Mouse (Mus musculus): Measurements from ENCODE around the gene Tnfrsf14.

Tnfrsf14 gene

GRCm38 (mm10) chr4:154922291-154922690, 6.1 kb downstream of the Tnfrsf14 start:
- in situ Hi-C loops (cut with MboI, MseI) = no loop called here

- in situ Hi-C loops (cut with MboI, MseI) = no loop called here
These were observed 11.7 kb downstream of the Tnfrsf14 start for GRCm38 (mm10) chr4:154916662-154917061.

GRCm38 (mm10) chr4:154915286-154915685, 13.1 kb downstream of the Tnfrsf14 start:
- in situ Hi-C loops (cut with MboI, MseI) = no loop called here

GRCm38 (mm10) chr4:154914707-154915106, 13.7 kb downstream of the Tnfrsf14 start:
- in situ Hi-C loops (cut with MboI, MseI) = no loop called here

- in situ Hi-C loops (cut with MboI, MseI) = no loop called here
These were observed 14.1 kb downstream of the Tnfrsf14 start for GRCm38 (mm10) chr4:154914252-154914651.

- in situ Hi-C loops (cut with MboI, MseI) = no loop called here
These were observed 14.5 kb downstream of the Tnfrsf14 start for GRCm38 (mm10) chr4:154913845-154914244.

GRCm38 (mm10) chr4:154911644-154912043, 16.7 kb downstream of the Tnfrsf14 start:
- in situ Hi-C loops (cut with MboI, MseI) = no loop called here

- in situ Hi-C loops (cut with MboI, MseI) = no loop called here
These were observed 17.5 kb downstream of the Tnfrsf14 start for GRCm38 (mm10) chr4:154910606-154911522.

- in situ Hi-C loops (cut with MboI, MseI) = no loop called here
These were observed 19.9 kb downstream of the Tnfrsf14 start for GRCm38 (mm10) chr4:154908490-154908889.

GRCm38 (mm10) chr4:154907833-154908232, 20.5 kb downstream of the Tnfrsf14 start:
- in situ Hi-C loops (cut with MboI, MseI) = no loop called here

- in situ Hi-C loops (cut with MboI, MseI) = no loop called here
These were observed 23.9 kb downstream of the Tnfrsf14 start for GRCm38 (mm10) chr4:154904185-154905071.

- in situ Hi-C loops (cut with MboI, MseI) = no loop called here
These were observed 26.0 kb downstream of the Tnfrsf14 start for GRCm38 (mm10) chr4:154902371-154902770.

- in situ Hi-C loops (cut with MboI, MseI) = no loop called here
These were observed 29.6 kb downstream of the Tnfrsf14 start, which contains the start of gene Fam213b for GRCm38 (mm10) chr4:154898506-154899446. TSS of gene Fam213b (minus strand) at chr4:154899135.

- in situ Hi-C loops (cut with MboI, MseI) = no loop called here
These were observed 30.5 kb downstream of the Tnfrsf14 start for GRCm38 (mm10) chr4:154897676-154898465.

GRCm38 (mm10) chr4:154895549-154895948, 32.8 kb downstream of the Tnfrsf14 start:
- in situ Hi-C loops (cut with MboI, MseI) = no loop called here

GRCm38 (mm10) chr4:154890887-154891286, 37.5 kb downstream of the Tnfrsf14 start:
- in situ Hi-C loops (cut with MboI, MseI) = no loop called here

GRCm38 (mm10) chr4:154887593-154888250, 40.6 kb downstream of the Tnfrsf14 start:
- in situ Hi-C loops (cut with MboI, MseI) = no loop called here

- in situ Hi-C loops (cut with MboI, MseI) = no loop called here
These were observed 41.3 kb downstream of the Tnfrsf14 start for GRCm38 (mm10) chr4:154886876-154887592.

- in situ Hi-C loops (cut with MboI, MseI) = no loop called here
These were observed 42.9 kb downstream of the Tnfrsf14 start for GRCm38 (mm10) chr4:154885416-154885815.

Measured in T-helper 1 cell (primary cell).